Mouse (Mus musculus): ENCODE data around the gene Lrp2.

The Lrp2 gene

DNA sequence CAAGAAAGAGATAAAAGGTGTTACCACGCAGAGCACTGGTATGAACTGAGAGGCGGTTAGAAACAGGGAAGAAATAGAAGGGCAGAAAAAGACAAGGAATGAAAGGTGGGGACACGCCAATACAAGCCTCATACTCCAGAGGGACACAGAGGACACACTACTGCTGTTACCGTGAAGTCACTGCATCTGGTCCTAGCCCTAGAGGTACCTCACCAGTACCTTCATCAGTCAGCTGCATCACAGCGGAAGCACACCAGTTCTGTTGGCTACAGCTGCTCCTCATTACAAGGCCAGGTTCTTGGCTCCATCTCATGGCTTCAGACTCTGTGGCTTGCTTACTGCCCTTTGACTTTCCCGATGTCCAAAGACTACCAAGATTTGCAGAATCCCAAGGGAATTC is 184.0 kb downstream of the Lrp2 start:
- DNase-seq (ENCODE audit: low spot score in 2 of 2): no peak

DNA sequence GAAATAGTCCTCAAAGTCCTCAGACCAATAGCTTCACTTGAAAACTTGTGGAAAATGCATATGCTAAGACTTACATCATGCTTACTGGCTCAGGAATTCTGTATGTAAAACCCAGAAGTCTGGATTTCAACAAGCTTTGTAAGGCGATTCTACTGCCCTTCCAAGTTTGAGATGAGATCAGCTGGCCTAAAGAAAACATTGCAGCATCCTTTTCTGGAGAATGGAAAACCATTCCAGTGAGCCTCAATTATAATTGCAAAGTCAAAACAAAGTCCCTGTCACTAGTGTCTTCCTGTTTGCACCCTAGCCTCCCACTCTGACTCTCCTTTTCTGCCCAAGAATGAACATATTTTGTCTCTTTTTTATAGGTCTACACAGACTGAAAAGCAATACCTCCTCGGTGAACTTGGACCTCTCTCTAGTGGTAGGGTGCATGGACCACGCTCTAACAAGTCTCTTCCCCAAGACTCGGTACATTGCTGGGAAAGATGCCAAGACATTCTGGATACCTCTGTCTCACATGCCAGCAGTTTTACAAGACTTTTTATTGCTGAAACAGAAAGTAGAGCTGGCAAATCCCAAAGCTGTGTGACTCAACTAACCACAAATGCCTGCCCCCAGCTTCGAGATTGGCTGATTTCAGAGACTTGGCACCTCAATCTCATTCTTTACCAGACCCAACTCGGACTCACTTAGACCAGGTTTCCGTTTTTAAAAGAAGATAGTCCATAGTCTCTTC is 184.8 kb downstream of the Lrp2 start:
- DNase-seq (ENCODE audit: low spot score in 2 of 2): peak in 1 of 2 experiments; percentile 12

DNA sequence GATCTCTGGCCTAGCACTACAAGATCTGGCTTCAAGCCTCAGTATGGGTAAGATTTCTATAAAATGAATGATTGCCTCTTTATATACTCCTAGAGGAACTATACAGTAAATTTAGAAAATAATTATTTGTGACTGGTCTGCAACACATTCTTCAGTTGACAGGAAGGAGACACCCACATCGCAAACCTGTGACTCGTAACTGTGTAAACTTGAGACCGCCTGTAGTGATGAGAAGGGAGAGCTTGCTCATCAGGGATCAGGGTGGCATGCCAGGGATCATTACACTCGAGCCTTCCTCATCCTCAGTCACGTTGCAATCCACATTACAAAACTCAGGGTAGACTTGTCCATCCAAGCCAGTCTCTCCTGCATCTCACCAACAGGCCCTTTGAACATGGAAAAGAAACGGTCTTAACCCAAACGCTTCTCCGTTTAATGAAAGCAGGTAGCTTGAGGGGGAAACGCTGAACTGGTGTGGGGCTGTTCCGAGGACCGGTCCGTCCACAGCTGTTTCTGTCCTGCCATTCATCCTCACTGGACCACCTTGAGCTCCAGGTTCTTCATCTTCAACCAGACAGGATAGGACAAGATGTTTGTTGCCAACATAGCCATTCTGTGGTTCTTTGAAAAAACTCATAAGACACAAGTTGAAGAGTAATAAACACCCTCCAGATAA is 189.0 kb downstream of the Lrp2 start:
- DNase-seq (ENCODE audit: low spot score in 2 of 2): no peak

DNA sequence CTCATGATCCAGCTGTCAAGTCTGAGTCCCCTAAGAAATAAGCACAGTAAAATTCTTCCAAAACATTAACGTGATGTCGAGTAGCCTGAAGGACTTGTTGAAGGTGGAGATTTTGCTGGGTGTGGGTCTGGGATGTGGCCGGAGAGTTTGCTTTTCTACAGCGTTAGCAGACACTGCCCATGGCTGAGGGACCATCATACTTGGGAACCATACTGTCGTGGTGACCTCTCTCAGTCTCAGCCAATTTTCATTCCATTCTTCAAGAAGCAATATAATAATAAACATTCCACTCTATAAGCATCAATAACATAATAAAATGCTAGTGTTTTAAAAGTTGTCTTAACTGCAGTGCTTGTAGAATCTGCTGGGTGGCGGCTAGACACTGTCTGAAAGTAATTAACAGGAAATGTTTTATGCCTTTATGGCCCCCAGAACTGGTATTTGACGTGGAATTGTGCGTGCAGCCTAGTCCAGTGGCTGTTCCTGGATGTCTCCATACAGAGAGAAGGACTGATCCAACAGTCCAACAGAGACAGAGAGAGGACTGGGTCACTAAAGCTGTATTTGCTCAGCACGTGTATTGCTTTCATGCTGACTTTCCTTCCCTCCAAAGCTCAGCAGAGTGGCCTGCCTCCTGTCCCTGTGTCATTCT is 190.1 kb downstream of the Lrp2 start:
- DNase-seq (ENCODE audit: low spot score in 2 of 2): no peak

DNA sequence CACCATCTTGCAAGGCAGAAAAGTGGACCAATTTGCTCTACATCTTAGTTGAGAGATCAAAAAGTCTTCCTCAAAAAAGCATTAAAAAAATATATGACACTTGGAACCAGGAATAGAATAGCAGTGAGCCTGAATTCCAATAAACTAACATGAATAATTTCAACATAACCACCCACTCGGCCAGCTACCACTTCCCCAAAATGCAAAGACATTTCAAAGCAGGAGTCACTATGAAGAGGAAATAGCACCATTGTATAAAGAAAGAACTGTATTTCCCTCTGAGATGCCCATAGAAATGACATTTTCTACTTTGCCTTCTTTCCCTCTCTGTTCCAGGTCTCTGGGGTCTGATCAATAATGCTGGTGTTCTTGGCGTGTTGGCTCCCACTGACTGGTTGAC is 191.9 kb downstream of the Lrp2 start:
- no peak for DNase-seq (ENCODE audit: low spot score in 2 of 2)

DNA sequence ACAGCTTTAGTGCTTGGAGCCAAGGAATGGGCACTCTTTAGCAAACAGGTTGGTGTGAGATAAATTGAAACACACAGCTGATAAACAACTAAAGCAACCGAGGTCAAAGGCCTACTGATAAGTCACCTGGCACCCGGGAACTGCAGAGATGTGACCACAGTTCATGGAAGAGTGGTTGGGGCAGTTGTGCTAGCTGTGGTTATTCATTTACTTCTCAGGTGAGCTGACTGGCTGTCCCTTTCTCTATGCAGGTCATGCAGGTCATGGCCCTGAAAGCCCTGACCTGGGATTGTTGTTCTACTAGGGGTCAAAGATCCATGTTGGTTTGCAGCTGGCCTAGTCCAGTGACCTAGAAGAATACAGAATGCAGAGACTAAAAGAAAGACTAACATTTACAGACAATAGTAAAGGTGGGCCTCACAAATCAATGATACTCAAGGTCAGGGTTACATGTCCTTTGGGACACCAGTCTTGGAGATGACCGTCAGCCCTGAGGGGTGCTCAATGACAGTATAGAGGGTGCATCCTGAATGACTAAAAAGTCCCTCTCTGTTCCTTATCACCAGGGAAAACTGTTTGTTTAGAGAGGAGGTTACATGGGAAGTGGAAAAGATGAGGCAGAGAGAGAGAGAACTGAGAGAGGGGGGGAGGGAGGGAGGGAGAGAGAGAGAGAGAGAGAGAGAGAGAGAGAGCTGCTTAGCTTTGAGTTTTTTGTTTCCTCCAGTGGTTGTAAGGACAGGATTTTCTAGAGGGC is 199.6 kb downstream of the Lrp2 start:
- DNase-seq (ENCODE audit: low spot score in 2 of 2): no peak

DNA sequence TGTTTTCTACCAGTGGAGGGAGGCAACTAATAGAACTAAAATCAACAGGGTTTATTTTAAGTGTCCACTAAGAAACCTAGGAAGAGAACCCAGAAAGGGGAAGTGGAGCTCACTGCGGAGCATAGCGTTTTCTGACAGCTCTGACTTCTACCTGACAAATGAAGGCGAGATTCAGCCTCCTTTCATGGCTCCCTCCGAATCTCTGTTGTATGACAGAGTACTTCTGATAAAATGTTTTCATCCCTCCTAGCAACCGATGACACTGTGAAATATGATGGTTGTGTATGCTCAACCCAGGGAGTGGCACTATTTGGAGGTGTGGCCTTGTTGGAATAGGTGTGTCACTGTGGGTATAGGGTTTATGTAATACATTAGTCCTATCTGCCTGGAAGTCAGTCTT is 203.0 kb downstream of the Lrp2 start:
- no peak for DNase-seq (ENCODE audit: low spot score in 2 of 2)

DNA sequence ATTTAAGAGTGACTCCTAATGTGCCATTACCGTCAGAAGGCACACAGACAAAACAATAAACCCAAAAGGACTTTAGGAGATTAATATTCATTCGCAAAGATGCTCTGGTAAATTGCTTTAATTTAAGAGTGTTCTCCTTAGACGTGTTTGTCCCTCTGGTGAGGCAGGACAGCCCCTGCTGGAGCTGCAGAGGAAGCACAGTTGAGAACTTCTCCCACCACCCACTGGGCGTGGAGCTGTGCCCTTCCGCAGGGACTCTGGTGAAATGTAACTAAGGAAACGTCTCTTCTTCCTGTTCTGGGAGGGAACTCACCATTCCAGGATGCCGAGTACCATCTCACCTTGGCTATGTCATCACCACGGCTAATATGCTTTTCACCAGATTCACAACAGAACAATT is 204.1 kb downstream of the Lrp2 start:
- DNase-seq (ENCODE audit: low spot score in 2 of 2): no peak

DNA sequence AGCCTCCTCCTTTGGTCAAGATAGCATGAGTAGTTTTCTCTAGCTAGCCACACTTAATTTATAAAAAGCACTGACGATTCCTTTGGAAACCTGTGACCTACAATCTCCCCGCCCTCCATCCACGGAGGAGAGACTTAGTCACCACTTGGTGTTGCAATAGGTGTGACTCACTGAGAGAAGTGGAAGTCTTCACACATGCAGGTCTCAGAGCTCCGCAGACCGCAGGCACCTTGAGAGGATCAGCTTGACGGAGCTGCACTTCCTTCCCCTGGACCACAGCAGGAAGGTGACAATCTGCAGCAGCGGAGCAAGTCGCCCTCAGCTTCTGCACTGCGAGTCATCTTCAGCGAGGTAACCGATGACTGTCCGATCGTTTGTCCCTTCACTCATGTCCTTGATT is 205.6 kb downstream of the Lrp2 start, which contains the start of gene Dhrs9:
Dhrs9 (plus strand) TSS at position 165 of the 400 bp plus-strand sequence.
- DNase-seq (ENCODE audit: low spot score in 2 of 2): peak; percentile 22 to 34

DNA sequence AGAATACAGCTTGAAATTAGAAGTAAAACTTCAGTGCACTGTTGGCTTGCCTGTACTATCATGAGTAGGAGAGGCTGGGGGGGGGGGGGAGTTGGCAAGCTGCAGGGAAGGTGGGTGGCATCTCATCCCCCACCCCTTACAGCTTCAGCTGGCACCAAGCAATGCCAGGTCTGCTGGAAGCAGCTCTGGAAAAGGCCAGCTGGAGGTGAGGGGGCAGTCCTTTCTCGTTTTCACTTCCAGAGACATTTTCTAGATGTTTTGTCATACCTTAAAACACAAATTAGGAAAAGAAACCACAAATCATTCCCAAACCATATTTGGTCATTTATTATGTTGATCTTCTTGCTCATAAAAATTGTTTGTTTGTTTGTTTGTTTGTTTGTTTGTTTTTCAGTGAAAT is 206.1 kb downstream of the Lrp2 start:
- no peak for DNase-seq (ENCODE audit: low spot score in 2 of 2)

DNA sequence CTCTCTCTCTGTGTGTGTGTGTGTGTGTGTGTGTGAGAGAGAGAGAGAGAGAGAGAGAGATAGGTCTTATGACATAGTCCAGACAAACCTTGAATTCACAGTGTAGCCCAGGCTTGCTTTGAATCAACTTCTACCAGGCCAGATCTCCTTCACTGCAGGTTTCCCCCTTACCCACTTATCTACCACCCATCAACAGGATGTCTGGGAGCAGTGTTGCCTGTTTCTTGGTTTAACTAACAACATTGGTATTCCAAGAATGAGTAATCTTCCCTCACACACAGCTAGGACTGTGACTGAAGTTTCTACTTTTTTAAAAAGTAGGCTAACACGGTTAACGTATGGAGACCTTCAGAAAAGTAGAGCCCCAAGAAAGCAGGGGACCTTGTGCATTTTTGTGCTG is 209.1 kb downstream of the Lrp2 start:
- DNase-seq (ENCODE audit: low spot score in 2 of 2): no peak
